Mouse (Mus musculus) midbrain, embryonic 16.5 days (tissue): ENCODE results near the gene Igf2bp3. TPM values are rescaled to one million over a fixed set of nuclear protein-coding genes. Genes with fewer than 3 reads are reported as not detected.

ENCODE experiments used
- ATAC-seq: fragments of 200-750 bp; cut with Nextera tagmentation; 2 replicates; pipeline ENCODE4 v1.8.0; 2017; ENCODE audit warnings: moderate TSS enrichment
- H3K27ac ChIP-seq: fragments of 300-500 bp; sonication (generic); 2 replicates; pipeline ENCODE4 v1.5.1; 2014; ENCODE audit warnings: mild to moderate bottlenecking, low read length, mixed read lengths
- H3K27me3 ChIP-seq: fragments of 300-500 bp; sonication (generic); 2 replicates; pipeline ENCODE4 v1.6.1; 2014; ENCODE audit warnings: low read depth, low read length, mixed read lengths; ENCODE audit not compliant: control insufficient read depth, insufficient read depth
- H3K36me3 ChIP-seq: fragments of 300-500 bp; sonication (generic); 2 replicates; pipeline ENCODE4 v1.6.1; 2014; ENCODE audit warnings: mild to moderate bottlenecking, low read length, moderate library complexity, mixed read lengths; ENCODE audit not compliant: control insufficient read depth, insufficient read depth
- H3K4me1 ChIP-seq: fragments of 300-500 bp; sonication (generic); 2 replicates; pipeline ENCODE4 v1.6.1; 2014; ENCODE audit warnings: mild to moderate bottlenecking, low read length, mixed read lengths; ENCODE audit not compliant: control insufficient read depth, insufficient read depth
- H3K4me2 ChIP-seq: fragments of 300-500 bp; sonication (generic); 2 replicates; pipeline ENCODE4 v1.6.1; 2014; ENCODE audit warnings: mild to moderate bottlenecking, low read length, mixed read lengths
- H3K4me3 ChIP-seq: fragments of 300-500 bp; sonication (generic); 2 replicates; pipeline ENCODE4 v1.5.1; 2014; ENCODE audit warnings: low read depth, mild to moderate bottlenecking, low read length, moderate library complexity, mixed read lengths
- H3K9ac ChIP-seq: fragments of 300-500 bp; sonication (generic); 2 replicates; pipeline ENCODE4 v1.6.1; 2014; ENCODE audit warnings: low read depth, low read length, mixed read lengths
- H3K9me3 ChIP-seq: fragments of 300-500 bp; sonication (generic); replicated peaks from 2 replicates; pipeline ENCODE4 v1.6.1; 2014; ENCODE audit warnings: mild to moderate bottlenecking, low read length, mixed read lengths; ENCODE audit not compliant: control insufficient read depth, poor library complexity, severe bottlenecking
- WGBS: fragments of 180-500 bp; shearing (Covaris S2); extraction: QIAGEN DNeasy Blood & Tissue Kit; methylation state at CpG from one replicate; pipeline ENCODE4 v1.1.7; 2014; 5-methylcytosine and 5-hydroxymethylcytosine counted together
- polyA plus RNA-seq: library from polyadenylated mRNA; unstranded; fragments of >200 nt; fragmentation: Nextera tagmentation; extraction: Ambion mirVana; gene quantifications from 2 replicates; pipeline ENCODE4 v1.2.1, GENCODE M21; 2015

The Igf2bp3 gene
- polyA plus RNA-seq, 1 experiment from 2014 or later = 17.1 TPM

DNA sequence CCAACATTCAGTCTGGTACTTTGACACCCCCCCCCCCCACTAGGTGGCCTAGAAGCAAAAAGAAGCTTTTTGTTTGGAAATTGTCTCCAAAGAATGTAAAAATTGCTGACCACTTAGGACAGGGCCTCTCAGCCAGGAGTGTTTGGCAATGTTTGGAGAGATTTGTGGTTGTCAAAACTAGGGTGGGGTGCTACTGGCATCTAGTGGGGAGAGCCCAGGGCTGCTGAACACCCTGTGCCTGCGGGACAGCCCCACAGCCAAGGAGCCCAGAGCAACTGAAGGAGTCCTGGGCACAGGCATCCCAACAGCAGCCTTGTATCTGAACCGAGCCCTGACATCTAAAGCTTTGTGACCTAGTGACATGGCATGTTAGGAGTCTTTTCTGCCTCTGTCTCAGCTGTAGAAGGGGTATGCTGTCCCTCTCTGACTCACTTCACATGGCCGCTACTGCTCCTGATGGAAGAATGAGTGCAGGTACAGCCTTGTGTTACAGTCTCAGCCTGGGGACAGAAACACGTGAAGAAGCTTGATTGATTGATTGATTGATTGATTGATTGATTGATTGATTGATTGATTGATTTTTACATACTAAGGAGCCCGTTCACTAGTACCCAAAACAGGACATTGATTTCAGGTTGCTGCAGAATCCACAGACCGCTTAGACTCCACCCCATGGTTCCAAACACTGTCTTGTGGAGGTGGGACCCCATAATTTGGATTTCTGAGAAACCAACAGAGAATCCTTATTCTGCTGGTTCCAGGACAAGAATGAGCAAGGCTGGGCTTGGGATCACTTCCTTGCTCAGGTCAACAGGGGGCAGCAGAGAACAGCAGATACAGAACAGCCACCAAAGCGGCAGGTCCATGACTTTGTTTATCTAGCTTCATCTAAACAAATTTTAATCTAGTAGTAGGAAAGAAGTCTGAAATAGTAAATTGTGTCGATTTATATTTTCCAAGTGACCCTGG lies 157.4 kb downstream of the Igf2bp3 start:
- Histone ChIP-seq H3K27me3 (no peaks in the 10 kb centered on the region), H3K36me3 (no peaks in the 10 kb centered on the region), H3K4me3 (no peak overlapping the region), H3K9me3 (no peaks in the 10 kb centered on the region), H3K4me2 (no peak overlapping the region), H3K4me1 (peaks cover 12% of the 10 kb centered on the region), H3K27ac (no peak overlapping the region), H3K9ac (no peak overlapping the region)
- 35% methylated on average over 8 of the region's 8 CpGs for WGBS
- 0 out of 2 replicates have a peak, but pooled peaks have one; percentile 8 for ATAC-seq

DNA sequence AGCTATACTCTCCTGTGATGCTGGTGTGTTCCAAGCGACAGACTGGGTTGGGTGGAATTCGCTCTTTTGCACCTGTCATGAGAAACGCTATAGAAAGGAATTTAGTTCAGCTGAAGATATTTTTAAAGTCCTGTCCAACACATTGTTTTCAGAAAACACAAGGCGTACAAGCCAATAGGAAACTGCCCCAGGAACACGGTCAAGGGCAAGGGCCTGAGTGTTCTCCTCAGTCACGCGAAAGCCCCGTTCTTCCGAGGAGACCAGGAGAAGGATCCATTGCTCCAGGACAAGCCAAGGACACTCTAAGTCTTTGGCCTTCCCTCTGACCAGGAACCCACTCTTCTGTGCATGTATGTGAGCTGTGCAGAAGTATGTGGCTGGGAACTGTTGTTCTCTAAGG lies 158.7 kb downstream of the Igf2bp3 start:
- H3K4me3 ChIP-seq = no peak overlapping the region
- peaks cover 12% of the 10 kb centered on the region for H3K4me1 ChIP-seq
- 48% methylated on average over 9 of the region's 9 CpGs for WGBS
- no peak overlapping the region for H3K4me2 ChIP-seq
- no peaks in the 10 kb centered on the region for H3K27me3 ChIP-seq
- ATAC-seq = no peak
- peak overlapping the region; percentile 10; the same call in 1 of the 2 replicates for H3K27ac ChIP-seq
- no peaks in the 10 kb centered on the region for H3K9me3 ChIP-seq
- no peak overlapping the region for H3K9ac ChIP-seq
- no peaks in the 10 kb centered on the region for H3K36me3 ChIP-seq

GRCm38 (mm10) chr6:49055256-49055733 lies 159.5 kb downstream of the Igf2bp3 start:
- no peak overlapping the region for H3K4me3 ChIP-seq
- H3K27ac ChIP-seq = peak overlapping the region; percentile 50
- WGBS = 2% methylated on average over 7 of the region's 7 CpGs
- H3K36me3 ChIP-seq = no peaks in the 10 kb centered on the region
- peak overlapping the region; percentile 32; the same call in 1 of the 2 replicates for H3K4me2 ChIP-seq
- no peaks in the 10 kb centered on the region for H3K9me3 ChIP-seq
- H3K9ac ChIP-seq = peak overlapping the region; percentile 26; the same call in 1 of the 2 replicates
- no peaks in the 10 kb centered on the region for H3K27me3 ChIP-seq
- peak; percentile 83 for ATAC-seq
- peaks cover 12% of the 10 kb centered on the region for H3K4me1 ChIP-seq

GRCm38 (mm10) chr6:49052191-49052590 lies 162.6 kb downstream of the Igf2bp3 start:
- Histone ChIP-seq H3K4me1 (peaks cover 12% of the 10 kb centered on the region), H3K4me3 (no peak overlapping the region), H3K9me3 (no peaks in the 10 kb centered on the region), H3K9ac (no peak overlapping the region), H3K27ac (no peak overlapping the region), H3K36me3 (no peaks in the 10 kb centered on the region), H3K4me2 (no peak overlapping the region), H3K27me3 (no peaks in the 10 kb centered on the region)
- WGBS = 71% methylated on average over 5 of the region's 5 CpGs
- no peak for ATAC-seq

- no peaks in the 10 kb centered on the region for H3K36me3 ChIP-seq
- H3K9ac ChIP-seq = no peak overlapping the region
- peaks cover 7% of the 10 kb centered on the region for H3K4me1 ChIP-seq
- no peak overlapping the region for H3K4me3 ChIP-seq
- H3K27me3 ChIP-seq = no peaks in the 10 kb centered on the region
- WGBS = 37% methylated on average over 11 of the region's 11 CpGs
- H3K4me2 ChIP-seq = no peak overlapping the region
- no peaks in the 10 kb centered on the region for H3K9me3 ChIP-seq
- ATAC-seq = no peak
- H3K27ac ChIP-seq = no peak overlapping the region
Measured at GRCm38 (mm10) chr6:49050677-49051410, 163.9 kb downstream of the Igf2bp3 start.

- Histone ChIP-seq H3K36me3 (no peaks in the 10 kb centered on the region), H3K4me2 (no peak overlapping the region), H3K27ac (no peak overlapping the region), H3K4me1 (no peaks in the 10 kb centered on the region), H3K4me3 (no peak overlapping the region), H3K9me3 (no peaks in the 10 kb centered on the region), H3K9ac (no peak overlapping the region), H3K27me3 (no peaks in the 10 kb centered on the region)
- 90% methylated on average over 10 of the region's 10 CpGs for WGBS
- ATAC-seq = no peak
Measured at GRCm38 (mm10) chr6:49048395-49048794, 166.4 kb downstream of the Igf2bp3 start.

GRCm38 (mm10) chr6:49047848-49048247 lies 166.9 kb downstream of the Igf2bp3 start:
- Histone ChIP-seq H3K4me3 (no peak overlapping the region), H3K4me1 (no peaks in the 10 kb centered on the region), H3K36me3 (no peaks in the 10 kb centered on the region), H3K4me2 (no peak overlapping the region), H3K9ac (no peak overlapping the region), H3K27ac (no peak overlapping the region), H3K27me3 (no peaks in the 10 kb centered on the region), H3K9me3 (no peaks in the 10 kb centered on the region)
- ATAC-seq = no peak
- 82% methylated on average over 10 of the region's 10 CpGs for WGBS

DNA sequence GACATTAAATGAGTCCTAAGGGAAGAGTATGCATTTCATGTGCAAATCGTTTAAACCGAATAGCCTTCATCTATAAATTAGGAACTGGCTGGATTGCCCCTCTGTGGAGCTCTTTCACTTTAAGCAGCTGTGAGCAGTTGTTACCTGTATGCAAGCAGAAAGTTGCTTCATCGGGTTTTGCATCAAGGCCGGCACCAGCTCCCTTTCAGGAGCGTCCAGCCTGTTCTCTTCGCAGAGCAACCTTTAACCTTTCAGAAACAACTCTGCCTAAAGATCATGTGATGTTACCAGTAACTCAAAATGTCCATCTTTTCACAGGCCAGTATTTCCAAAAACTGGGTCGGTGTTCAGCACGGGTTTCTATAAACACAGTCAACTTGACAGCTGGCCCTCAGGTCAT lies 167.8 kb downstream of the Igf2bp3 start:
- H3K4me2 ChIP-seq = no peak overlapping the region

More for the DNA sequence above, 167.8 kb downstream of the Igf2bp3 start:
- H3K9ac ChIP-seq = no peak overlapping the region
- WGBS = 77% methylated on average over 8 of the region's 8 CpGs
- H3K27me3 ChIP-seq = no peaks in the 10 kb centered on the region
- no peak overlapping the region for H3K27ac ChIP-seq
- ATAC-seq = no peak
- no peaks in the 10 kb centered on the region for H3K36me3 ChIP-seq
- no peaks in the 10 kb centered on the region for H3K4me1 ChIP-seq
- no peaks in the 10 kb centered on the region for H3K9me3 ChIP-seq
- no peak overlapping the region for H3K4me3 ChIP-seq
